Mouse (Mus musculus) testis, postnatal 10 days (tissue): ENCODE results near the gene Gm21858.
"Not testable (repeated sequence)": the region's sequence is repeated elsewhere in the genome, so short reads cannot be mapped to it uniquely, and the experiment has no call there.

Experiments
- DNase-seq: peaks from one replicate; pipeline ENCODE4 v3.0.0; 2021; ENCODE audit warnings: low spot score

Gm21858 gene

DNA sequence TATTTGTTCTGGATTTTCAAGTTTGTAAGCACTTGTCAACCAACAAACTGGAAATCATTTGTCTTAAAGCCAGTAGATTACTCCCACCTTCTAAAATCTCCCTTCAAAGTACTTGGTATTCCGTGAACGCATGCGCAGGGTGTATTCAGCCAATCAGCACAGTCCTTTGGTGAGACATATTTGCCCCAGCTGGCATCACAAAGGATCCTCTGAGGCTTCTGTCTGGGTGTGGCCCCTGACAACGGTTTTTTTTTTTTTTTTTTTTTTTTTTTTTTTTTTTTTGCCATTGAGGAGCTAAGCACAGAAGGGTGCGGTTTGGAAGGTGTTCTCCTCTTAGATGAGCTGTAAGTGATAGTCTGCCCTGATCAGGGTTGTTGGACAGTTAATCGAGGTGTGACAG, at the start of gene Gm21858:
Gene Gm21858, plus strand, starts transcription at position 301 of the 400 bp plus-strand sequence.
- DNase-seq, result not testable (repeated sequence)
